Mouse (Mus musculus) adrenal gland, postnatal 36 days (tissue): Measurements from ENCODE around the gene Gm28171. TPM values are rescaled to one million over a fixed set of nuclear protein-coding genes. Genes with fewer than 3 reads are reported as not detected.
"Not testable (repeated sequence)": the region's sequence is repeated elsewhere in the genome, so short reads cannot be mapped to it uniquely, and the experiment has no call there.

Experiments used
- DNase-seq, 2 experiments: peaks; one replicate each; pipeline ENCODE4 v3.0.0; 2021; ENCODE audit warnings: mixed read lengths in 1 of 2
- long read RNA-seq, 2 experiments: library from polyadenylated mRNA; stranded (forward); transcript quantifications; one replicate each; pipeline ENCODE4 v2.0.0; 2021; ENCODE audit warnings: borderline sequencing depth in 2 of 2
- total RNA-seq, 2 experiments: library from RNA; stranded (reverse); gene quantifications; 2 replicates each; pipeline ENCODE4 v1.2.3; 2021

Gm28171 gene
- total RNA-seq: not detected
- long read RNA-seq, experiment 1: 0 reads
- long read RNA-seq, experiment 2: 0 reads

GRCm38 (mm10) chrY:5793095-5793494 is at the start of gene Gm28171:
TSS of gene Gm28171 (plus strand) at chrY:5793395.
- DNase-seq: not testable (repeated sequence)

Other genes starting within 250 kb of the Gm28171 start
- not detected for gene Gm21854, start 136.4 kb upstream of the Gm28171 start, total RNA-seq
- not detected for gene Gm20914, start 67.4 kb upstream of the Gm28171 start, total RNA-seq
- not detected for gene Gm21778, start 149.1 kb downstream of the Gm28171 start, total RNA-seq